Mouse (Mus musculus): ENCODE measurements around the gene Hdac9. TPM values are rescaled to one million over a fixed set of nuclear protein-coding genes. Genes with fewer than 3 reads are reported as not detected.

Gene Hdac9
- polyA plus RNA-seq, 1 experiment from 2014 or later: 12.0 TPM

DNA sequence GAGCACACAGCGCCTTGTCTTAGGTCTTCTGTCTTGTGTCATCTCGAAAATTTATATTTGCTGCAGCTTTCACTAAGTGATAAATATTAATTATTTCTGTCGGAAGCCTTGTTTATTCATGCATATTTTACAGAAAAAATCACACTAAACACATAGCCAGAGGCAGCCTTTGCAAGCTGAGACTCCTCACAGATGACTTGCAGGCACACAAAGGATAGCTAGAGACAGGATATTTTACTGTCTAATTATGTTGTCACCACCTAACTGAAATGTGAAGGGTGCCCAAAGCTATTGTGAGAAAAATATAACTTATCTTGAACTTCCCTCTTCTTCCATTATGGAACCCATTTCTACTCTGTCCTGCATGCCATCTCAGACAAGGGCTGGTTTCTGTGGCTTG is 258.3 kb downstream of the Hdac9 start:
- DNase-seq (ENCODE audit: low spot score) (no peak), ATAC-seq (ENCODE audit: low FRiP score) (no peak)
- peak overlapping the region; percentile 42; the same call in 1 of the 2 replicates for H3K4me2 ChIP-seq (replicated peaks)
- H3K4me1 ChIP-seq (replicated peaks; ENCODE audit: control insufficient read depth, insufficient read depth, low read length): no peaks in the 10 kb centered on the region
- H3K27me3 ChIP-seq (ENCODE audit: control insufficient read depth, insufficient read depth, low read length): no peaks in the 10 kb centered on the region
- no peak overlapping the region for H3K9ac ChIP-seq
- no peak overlapping the region for H3K4me3 ChIP-seq (replicated peaks; ENCODE audit: low read length)
- H3K36me3 ChIP-seq (replicated peaks; ENCODE audit: control insufficient read depth, insufficient read depth): no peaks in the 10 kb centered on the region
- WGBS: 61% methylated on average over 3 of the region's 3 CpGs
- H3K27ac ChIP-seq: no peak overlapping the region
- no peaks in the 10 kb centered on the region for H3K9me3 ChIP-seq (ENCODE audit: control insufficient read depth, low read length)

DNA sequence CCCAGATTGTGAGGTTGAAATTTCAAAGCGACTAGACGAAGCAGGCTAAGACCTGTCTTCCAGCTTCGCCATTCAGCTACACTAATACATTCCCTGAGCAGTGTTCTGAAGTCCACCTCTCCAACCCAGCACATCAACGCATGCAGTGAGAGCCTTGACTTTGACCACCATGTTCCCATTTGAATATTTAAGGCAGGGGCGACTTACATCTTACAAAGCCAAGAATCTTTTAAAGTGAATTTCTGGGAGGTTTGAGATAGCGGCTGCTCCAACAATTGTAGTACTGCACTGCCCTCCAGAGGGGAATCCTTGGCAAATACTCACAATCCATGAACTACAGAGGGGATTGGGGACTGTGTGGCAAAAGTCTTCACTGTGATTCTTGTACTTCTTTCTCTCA is 258.8 kb downstream of the Hdac9 start:
- Histone ChIP-seq H3K36me3 (replicated peaks; ENCODE audit: control insufficient read depth, insufficient read depth) (no peaks in the 10 kb centered on the region), H3K4me1 (replicated peaks; ENCODE audit: control insufficient read depth, insufficient read depth, low read length) (no peaks in the 10 kb centered on the region), H3K9ac (peak overlapping the region; percentile 17; the same call in 1 of the 2 replicates), H3K9me3 (ENCODE audit: control insufficient read depth, low read length) (no peaks in the 10 kb centered on the region), H3K27ac (no peak overlapping the region), H3K4me2 (replicated peaks) (peak overlapping the region; percentile 42), H3K27me3 (ENCODE audit: control insufficient read depth, insufficient read depth, low read length) (no peaks in the 10 kb centered on the region), H3K4me3 (replicated peaks; ENCODE audit: low read length) (no peak overlapping the region)
- ATAC-seq (ENCODE audit: low FRiP score) (peak; percentile 80), DNase-seq (ENCODE audit: low spot score) (peak; percentile 86)
- WGBS: 39% methylated on average over 6 of the region's 6 CpGs

DNA sequence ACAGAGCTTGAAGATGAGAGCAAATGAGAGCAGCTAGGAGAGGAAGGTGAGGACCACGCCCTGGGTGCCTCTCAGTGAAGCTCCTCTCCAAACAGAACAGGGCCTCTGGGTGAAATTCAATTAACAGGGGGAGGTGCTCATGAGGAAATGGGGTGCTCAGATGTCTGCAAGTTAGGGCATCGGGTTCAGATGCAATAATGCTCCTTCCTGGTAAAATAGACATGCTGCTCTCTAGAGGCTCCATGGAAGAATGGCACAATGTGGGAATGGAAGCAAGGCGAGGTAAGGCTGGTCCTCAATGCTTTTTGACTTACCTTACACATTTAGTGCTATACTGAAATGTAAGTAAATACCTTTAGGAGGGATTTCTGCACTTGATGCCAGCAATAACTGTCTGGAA is 263.3 kb downstream of the Hdac9 start:
- Histone ChIP-seq H3K4me2 (replicated peaks) (no peak overlapping the region), H3K9me3 (ENCODE audit: control insufficient read depth, low read length) (no peaks in the 10 kb centered on the region), H3K4me3 (replicated peaks; ENCODE audit: low read length) (no peak overlapping the region), H3K27ac (no peak overlapping the region), H3K4me1 (replicated peaks; ENCODE audit: control insufficient read depth, insufficient read depth, low read length) (no peaks in the 10 kb centered on the region), H3K36me3 (replicated peaks; ENCODE audit: control insufficient read depth, insufficient read depth) (no peaks in the 10 kb centered on the region), H3K27me3 (ENCODE audit: control insufficient read depth, insufficient read depth, low read length) (no peaks in the 10 kb centered on the region), H3K9ac (no peak overlapping the region)
- DNase-seq (ENCODE audit: low spot score) (no peak), ATAC-seq (ENCODE audit: low FRiP score) (no peak)
- WGBS: 40% methylated on average over 3 of the region's 3 CpGs

DNA sequence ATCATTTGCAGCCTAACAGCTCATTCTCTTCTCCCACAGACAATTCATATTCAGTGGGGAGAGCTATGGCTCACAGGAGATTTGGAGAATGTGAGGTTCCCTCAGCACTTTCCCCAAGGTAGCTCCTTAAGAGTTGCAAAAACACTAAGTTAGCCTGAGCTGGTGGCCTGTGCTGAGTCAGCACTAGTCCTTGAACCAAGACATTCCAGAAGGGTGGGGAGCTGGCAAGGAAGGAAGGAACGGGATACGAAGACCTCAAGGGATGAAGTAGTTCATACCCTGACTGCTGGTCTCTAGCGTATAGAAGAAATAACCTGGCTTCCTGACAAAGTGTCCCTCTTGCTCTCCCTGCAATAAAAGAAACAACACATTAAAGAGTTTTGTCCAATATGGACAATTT is 268.1 kb downstream of the Hdac9 start:
- Histone ChIP-seq H3K4me1 (replicated peaks; ENCODE audit: control insufficient read depth, insufficient read depth, low read length) (no peaks in the 10 kb centered on the region), H3K4me3 (replicated peaks; ENCODE audit: low read length) (no peak overlapping the region), H3K9ac (no peak overlapping the region), H3K27ac (no peak overlapping the region), H3K36me3 (replicated peaks; ENCODE audit: control insufficient read depth, insufficient read depth) (no peaks in the 10 kb centered on the region), H3K27me3 (ENCODE audit: control insufficient read depth, insufficient read depth, low read length) (no peaks in the 10 kb centered on the region), H3K4me2 (replicated peaks) (no peak overlapping the region), H3K9me3 (ENCODE audit: control insufficient read depth, low read length) (no peaks in the 10 kb centered on the region)
- DNase-seq (ENCODE audit: low spot score): no peak
- 75% methylated on average over 3 of the region's 3 CpGs for WGBS
- ATAC-seq (ENCODE audit: low FRiP score): no peak

DNA sequence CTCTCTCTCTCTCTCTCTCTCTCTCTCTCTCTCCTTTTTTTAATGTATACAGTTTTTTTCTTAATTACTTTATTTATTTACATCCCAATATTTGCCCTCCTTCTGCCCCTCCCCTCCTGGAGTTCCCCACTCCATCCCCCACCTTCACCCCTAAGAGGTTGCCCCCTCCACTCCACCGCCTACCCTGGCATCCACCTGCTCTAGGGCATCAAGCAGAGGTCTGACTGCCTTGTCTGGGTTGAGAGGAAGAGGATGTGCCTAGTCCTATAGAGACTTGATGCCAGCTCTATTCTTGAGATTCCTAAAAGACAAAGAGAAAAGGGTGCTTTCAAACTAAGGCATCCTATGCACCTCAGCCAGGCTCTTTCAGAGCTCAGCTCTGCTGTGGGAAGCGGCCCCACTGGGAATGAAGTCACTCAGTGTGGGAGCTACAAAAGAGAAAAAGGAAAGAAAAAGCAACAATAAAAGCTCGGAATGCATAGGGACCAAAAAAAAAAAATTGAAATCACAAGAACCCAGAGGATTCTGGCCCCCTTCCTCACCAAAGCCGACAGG is 275.1 kb downstream of the Hdac9 start:
- H3K27ac ChIP-seq: no peak overlapping the region; the same call in 1 of the 2 replicates
- no peak overlapping the region for H3K4me2 ChIP-seq (replicated peaks)
- ATAC-seq (ENCODE audit: low FRiP score): no peak
- H3K27me3 ChIP-seq (ENCODE audit: control insufficient read depth, insufficient read depth, low read length): no peaks in the 10 kb centered on the region
- H3K9me3 ChIP-seq (ENCODE audit: control insufficient read depth, low read length): no peaks in the 10 kb centered on the region
- H3K4me3 ChIP-seq (replicated peaks; ENCODE audit: low read length): no peak overlapping the region
- no peak overlapping the region for H3K9ac ChIP-seq
- no peaks in the 10 kb centered on the region for H3K4me1 ChIP-seq (replicated peaks; ENCODE audit: control insufficient read depth, insufficient read depth, low read length)
- H3K36me3 ChIP-seq (replicated peaks; ENCODE audit: control insufficient read depth, insufficient read depth): no peaks in the 10 kb centered on the region
- WGBS: 53% methylated on average over 4 of the region's 4 CpGs
- no peak for DNase-seq (ENCODE audit: low spot score)

DNA sequence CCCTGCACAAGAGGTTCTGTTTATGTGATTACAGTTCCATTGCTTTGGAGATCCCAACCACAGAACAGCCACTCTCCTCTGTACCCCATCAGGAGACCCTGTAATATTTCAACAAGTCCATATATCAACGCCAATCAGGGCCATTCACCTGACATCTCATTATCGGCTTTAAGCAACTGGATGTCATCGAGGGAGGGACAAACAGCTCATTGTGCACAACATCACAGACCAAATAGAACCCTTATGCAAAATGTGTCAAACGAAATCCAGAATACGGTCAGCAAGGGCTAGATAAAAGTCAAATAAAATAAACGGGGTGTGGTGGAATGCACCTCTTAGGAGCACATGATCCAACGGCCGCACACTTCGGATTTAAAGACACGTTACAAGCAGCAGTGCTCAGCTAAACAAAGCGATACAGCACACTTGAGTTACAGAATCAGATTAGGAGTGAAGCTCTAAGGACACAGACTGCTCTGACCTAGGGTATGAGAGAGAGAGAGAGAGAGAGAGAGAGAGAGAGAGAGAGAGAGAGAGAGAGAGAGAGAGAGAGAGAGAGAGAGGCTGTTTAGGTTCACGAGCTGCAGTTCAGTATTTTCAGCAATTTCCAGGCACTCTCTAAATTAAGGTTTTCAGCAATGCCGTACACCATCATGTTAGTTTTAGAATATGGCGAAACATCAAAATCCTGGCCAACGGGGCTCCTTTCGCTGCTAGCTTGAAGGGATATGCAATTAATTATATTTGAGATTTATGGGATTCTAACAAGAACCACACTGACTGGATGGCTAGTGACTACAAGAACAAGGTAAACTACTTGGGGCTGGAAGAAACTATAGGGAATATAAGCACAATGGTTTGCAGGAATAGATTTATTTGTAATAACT is 279.4 kb downstream of the Hdac9 start:
- no peak for DNase-seq (ENCODE audit: low spot score)
- no peak for ATAC-seq (ENCODE audit: low FRiP score)
- no peak overlapping the region for H3K9ac ChIP-seq
- H3K4me3 ChIP-seq (replicated peaks; ENCODE audit: low read length): no peak overlapping the region
- no peak overlapping the region for H3K4me2 ChIP-seq (replicated peaks)
- 81% methylated on average over 16 of the region's 16 CpGs for WGBS
- no peaks in the 10 kb centered on the region for H3K27me3 ChIP-seq (ENCODE audit: control insufficient read depth, insufficient read depth, low read length)
- H3K27ac ChIP-seq: no peak overlapping the region
- H3K4me1 ChIP-seq (replicated peaks; ENCODE audit: control insufficient read depth, insufficient read depth, low read length): no peaks in the 10 kb centered on the region
- no peaks in the 10 kb centered on the region for H3K36me3 ChIP-seq (replicated peaks; ENCODE audit: control insufficient read depth, insufficient read depth)
- no peaks in the 10 kb centered on the region for H3K9me3 ChIP-seq (ENCODE audit: control insufficient read depth, low read length)

DNA sequence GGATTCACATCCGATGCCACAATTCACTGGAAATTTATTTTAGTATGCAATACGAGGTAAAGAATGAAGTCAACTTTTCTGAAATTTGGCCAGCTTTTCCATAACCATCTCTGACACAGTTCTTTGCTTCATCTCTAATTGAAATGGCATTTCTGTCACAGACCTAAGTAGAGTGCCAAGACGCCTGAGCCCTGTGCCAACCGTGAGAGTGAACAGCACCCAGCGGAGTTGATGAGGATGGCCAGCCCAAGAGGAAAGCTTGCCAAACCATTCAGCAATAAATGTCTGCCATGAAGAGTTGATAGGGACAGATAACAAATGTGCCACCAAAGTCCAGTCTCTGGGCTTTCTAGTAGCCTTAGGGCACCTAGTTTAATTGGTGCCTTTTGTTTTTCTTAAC is 297.8 kb downstream of the Hdac9 start:
- Histone ChIP-seq H3K27ac (no peak overlapping the region), H3K36me3 (replicated peaks; ENCODE audit: control insufficient read depth, insufficient read depth) (no peaks in the 10 kb centered on the region), H3K4me1 (replicated peaks; ENCODE audit: control insufficient read depth, insufficient read depth, low read length) (no peaks in the 10 kb centered on the region), H3K4me2 (replicated peaks) (no peak overlapping the region), H3K27me3 (ENCODE audit: control insufficient read depth, insufficient read depth, low read length) (no peaks in the 10 kb centered on the region), H3K4me3 (replicated peaks; ENCODE audit: low read length) (no peak overlapping the region), H3K9ac (no peak overlapping the region), H3K9me3 (ENCODE audit: control insufficient read depth, low read length) (no peaks in the 10 kb centered on the region)
- DNase-seq (ENCODE audit: low spot score) (no peak), ATAC-seq (ENCODE audit: low FRiP score) (no peak; the same call in 1 of the 2 replicates)
- WGBS: 83% methylated on average over 5 of the region's 5 CpGs

DNA sequence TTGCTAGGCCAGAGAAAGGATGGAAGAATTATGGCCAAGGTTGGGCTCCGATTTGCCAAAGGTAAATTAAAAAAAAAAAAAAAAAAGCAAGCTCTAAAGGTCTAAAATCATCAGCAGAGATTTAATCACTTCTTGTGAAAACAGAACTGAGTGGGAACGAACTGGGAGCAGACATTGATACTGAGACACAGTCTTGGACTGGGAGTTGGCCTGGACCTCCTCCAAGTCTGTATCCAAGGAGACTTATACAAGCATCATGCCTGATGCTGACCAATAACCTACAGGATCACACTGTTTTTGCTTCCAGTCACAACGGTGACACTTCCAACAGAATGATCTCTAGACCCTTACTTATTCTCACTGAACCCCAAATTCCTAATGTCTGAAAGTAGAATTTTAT is 298.6 kb downstream of the Hdac9 start:
- Histone ChIP-seq H3K27me3 (ENCODE audit: control insufficient read depth, insufficient read depth, low read length) (no peaks in the 10 kb centered on the region), H3K4me1 (replicated peaks; ENCODE audit: control insufficient read depth, insufficient read depth, low read length) (no peaks in the 10 kb centered on the region), H3K9ac (no peak overlapping the region), H3K27ac (no peak overlapping the region), H3K4me2 (replicated peaks) (no peak overlapping the region), H3K4me3 (replicated peaks; ENCODE audit: low read length) (no peak overlapping the region), H3K9me3 (ENCODE audit: control insufficient read depth, low read length) (no peaks in the 10 kb centered on the region), H3K36me3 (replicated peaks; ENCODE audit: control insufficient read depth, insufficient read depth) (no peaks in the 10 kb centered on the region)
- DNase-seq (ENCODE audit: low spot score) (peak; percentile 53), ATAC-seq (ENCODE audit: low FRiP score) (peak; percentile 45; the same call in 1 of the 2 replicates)
- WGBS: 68% methylated on average over 3 of the region's 3 CpGs

DNA sequence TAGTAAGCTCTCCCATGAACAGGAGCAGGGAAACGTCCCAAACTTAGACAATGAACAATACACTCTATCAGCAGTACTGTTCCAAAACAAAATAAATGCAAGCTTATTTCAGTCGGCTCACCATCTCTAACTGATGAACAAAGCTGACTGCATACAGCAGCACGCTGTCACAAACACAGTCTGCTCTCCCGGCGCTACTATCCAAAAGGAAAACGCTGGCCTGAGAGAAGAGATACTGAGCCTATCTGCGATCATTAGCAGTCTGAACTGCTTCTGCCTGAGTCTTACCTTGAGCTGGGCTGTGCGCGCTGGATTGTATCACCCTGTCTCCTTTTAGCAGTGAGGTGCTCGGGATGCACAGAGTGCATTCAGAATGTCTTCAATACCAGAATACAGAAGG is 299.1 kb downstream of the Hdac9 start:
- Histone ChIP-seq H3K4me3 (replicated peaks; ENCODE audit: low read length) (no peak overlapping the region), H3K9me3 (ENCODE audit: control insufficient read depth, low read length) (no peaks in the 10 kb centered on the region), H3K27ac (no peak overlapping the region), H3K4me2 (replicated peaks) (no peak overlapping the region), H3K9ac (no peak overlapping the region; the same call in 1 of the 2 replicates), H3K4me1 (replicated peaks; ENCODE audit: control insufficient read depth, insufficient read depth, low read length) (no peaks in the 10 kb centered on the region), H3K27me3 (ENCODE audit: control insufficient read depth, insufficient read depth, low read length) (no peaks in the 10 kb centered on the region), H3K36me3 (replicated peaks; ENCODE audit: control insufficient read depth, insufficient read depth) (no peaks in the 10 kb centered on the region)
- 67% methylated on average over 10 of the region's 10 CpGs for WGBS
- 0 out of 2 replicates have a peak, but pooled peaks have one; percentile 41 for ATAC-seq (ENCODE audit: low FRiP score)
- no peak for DNase-seq (ENCODE audit: low spot score)

Data from hindbrain, embryonic 14.5 days (tissue).